Mouse (Mus musculus): ENCODE measurements around the gene 2010003K11Rik. TPM values are rescaled to one million over a fixed set of nuclear protein-coding genes. Genes with fewer than 3 reads are reported as not detected.

The 2010003K11Rik gene
- not detected for total RNA-seq (2021)

DNA sequence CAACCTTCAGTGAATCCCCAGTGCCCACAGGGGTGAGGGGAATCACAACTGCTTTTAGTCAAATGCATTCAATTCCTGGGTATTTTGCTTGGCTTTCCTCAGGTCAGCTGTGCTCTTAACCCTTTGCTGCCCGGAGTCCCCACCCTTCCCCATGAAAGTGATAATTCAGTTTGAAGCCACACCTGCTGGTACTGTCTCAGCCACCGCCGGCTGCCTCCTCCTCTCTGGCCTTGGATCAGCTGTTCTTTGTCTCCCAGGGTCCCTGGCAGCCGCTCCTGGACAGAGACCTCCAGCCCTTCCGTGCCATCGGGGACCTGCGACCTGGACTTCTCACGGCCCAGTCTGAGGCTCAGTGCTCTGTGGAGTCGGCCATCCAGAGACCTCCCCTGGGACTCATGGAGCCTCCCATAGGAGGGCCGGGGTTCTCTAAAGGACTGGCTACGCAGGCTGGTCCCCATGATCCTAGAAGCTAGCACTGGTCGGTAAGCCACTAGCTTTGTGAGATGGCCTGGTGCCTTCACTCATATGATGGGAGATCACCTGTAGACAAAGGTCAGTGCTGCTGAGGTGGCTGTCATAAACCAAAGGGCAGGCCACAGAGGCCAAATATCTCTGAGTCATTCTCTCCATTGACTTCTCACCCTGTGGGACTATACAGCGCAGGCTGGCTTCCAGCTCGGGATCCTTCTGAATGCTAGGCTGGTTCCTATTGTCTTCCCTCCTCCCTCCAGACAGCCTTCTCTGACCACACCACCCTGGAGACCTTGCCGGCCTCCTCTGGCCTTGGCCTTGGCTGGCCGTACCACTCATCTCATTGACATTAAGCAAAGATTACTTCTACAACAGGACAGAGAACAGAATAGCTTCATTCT, at the start of gene 2010003K11Rik:
Gene 2010003K11Rik, minus strand, starts transcription at position 522 of the 872 bp plus-strand sequence.
- intact Hi-C loops (cut with DNase I) = loop anchor here (5.0 kb wide), 2 partner anchors 129 to 244 kb away; partner anchors contain the start of gene Rce1
- DNase-seq (ENCODE audit: low spot score in 2 of 2) = no peak

DNA sequence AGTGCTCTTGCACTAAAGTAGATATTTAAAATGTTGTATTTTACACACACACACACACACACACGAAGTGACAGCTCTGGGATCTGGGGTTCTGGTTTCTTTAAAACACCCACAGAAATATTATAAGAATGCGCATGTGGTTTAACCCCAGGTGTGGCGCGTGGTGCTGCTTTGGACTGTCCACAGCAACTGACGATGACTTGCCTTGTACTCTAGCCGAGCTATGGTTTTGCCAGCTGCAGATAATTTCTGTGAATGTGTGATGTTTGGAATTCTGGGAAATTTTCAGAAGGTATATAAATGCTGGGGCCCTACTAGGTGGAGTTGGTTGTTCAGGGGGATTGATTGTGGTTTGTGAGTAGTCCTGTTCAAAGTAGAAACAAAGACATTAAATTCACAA, 49.4 kb upstream of the 2010003K11Rik start:
- intact Hi-C loops (cut with DNase I) = no loop called here
- DNase-seq (ENCODE audit: low spot score in 2 of 2) = no peak

DNA sequence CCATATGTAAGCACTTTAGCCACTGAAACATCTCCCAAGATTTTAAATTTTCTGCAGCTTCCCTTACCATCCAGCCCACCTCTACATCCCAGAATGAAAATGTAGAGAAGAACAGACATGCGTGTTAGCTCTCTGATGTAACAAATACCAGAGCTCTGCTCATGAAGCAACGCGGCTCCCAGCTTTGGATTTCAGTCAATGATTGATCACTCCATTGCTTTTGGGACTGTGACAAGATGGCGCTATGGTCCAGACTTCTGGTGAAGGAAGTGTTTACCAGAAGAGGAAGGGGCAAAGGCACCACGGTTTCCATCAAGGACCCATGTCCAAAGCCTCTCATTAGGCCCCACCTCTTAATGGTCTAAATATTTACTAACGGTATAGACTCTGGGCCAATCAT, 47.5 kb upstream of the 2010003K11Rik start:
- intact Hi-C loops (cut with DNase I) = no loop called here
- DNase-seq (ENCODE audit: low spot score in 2 of 2) = no peak

DNA sequence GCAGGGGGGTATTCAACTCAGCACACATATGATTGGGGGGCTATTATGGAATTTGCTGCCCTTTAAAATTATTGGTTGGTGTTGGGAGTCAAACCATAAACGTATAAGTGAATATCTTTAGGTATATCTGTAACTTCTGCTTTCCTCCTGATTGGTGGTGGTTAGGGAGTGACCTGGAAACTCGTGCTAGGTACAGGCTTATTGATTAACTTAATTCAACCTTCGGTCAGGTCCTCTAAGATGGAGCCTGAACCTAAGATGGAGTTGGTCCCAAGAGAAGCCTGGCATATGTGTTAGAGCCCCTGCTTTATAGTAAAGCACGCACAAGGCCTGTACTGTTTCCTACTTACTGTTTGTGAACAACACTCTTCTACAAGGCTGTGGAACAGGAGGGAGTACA, 46.7 kb upstream of the 2010003K11Rik start:
- no peak for DNase-seq (ENCODE audit: low spot score in 2 of 2)
- intact Hi-C loops (cut with DNase I) = no loop called here

DNA sequence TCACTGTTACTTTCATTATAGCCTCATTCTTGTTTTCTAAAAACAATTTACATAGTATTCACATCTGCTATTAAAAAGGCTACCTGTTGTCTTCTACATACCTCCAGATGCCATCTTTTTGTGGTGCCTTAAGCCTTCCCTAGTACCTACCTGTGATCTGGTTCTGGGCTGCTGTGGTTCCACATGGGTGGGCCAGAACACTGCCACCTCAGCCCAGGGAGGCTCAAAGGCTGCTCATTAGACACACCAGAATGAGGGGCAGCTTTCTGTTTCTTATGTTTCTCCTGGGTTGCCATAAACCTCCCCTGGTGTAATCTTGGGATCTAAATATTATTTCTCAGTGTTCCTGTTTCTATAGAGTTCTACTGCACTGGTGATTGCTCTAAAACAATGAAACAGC, 43.7 kb upstream of the 2010003K11Rik start:
- DNase-seq (ENCODE audit: low spot score in 2 of 2) = no peak
- intact Hi-C loops (cut with DNase I) = no loop called here

DNA sequence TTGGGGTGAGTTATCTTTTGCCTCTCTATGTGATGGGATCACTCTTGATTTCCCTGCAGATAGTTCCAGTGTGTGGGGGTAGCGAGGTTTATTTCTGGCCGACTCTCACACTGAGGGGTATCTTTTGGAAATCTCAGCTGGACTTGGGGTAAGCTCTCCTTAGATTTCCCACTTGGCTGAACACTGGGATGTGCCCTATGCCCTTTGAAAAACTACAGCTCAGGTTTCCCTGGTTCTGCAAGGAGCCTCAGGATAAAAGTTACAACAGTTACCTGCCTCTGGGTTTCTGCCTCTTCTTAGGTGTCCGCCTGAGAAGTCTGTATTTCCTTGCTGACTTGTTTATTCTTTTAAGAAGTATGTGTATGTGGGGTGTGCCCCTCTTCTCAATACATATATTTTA, 42.6 kb upstream of the 2010003K11Rik start:
- intact Hi-C loops (cut with DNase I) = no loop called here
- DNase-seq (ENCODE audit: low spot score in 2 of 2) = no peak

DNA sequence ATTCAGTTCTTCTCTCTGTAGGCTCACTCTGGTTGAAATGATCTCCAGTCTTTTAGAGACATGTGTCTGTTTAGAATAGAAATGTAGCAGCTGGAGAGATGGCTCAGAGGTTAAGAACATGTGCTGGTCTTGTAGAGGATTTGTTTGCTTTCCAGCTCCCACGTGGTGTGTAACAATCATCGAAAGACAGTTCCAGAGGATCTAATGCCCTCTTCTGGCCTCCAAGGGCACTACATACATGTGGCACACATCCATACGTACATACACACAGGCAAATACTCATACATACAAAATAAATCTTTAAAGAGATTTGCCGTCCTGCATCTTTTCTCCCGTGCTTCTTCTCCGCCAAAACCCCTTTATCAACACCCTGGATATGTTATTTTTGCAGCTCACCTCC, 41.9 kb upstream of the 2010003K11Rik start:
- intact Hi-C loops (cut with DNase I) = no loop called here
- DNase-seq (ENCODE audit: low spot score in 2 of 2) = no peak

DNA sequence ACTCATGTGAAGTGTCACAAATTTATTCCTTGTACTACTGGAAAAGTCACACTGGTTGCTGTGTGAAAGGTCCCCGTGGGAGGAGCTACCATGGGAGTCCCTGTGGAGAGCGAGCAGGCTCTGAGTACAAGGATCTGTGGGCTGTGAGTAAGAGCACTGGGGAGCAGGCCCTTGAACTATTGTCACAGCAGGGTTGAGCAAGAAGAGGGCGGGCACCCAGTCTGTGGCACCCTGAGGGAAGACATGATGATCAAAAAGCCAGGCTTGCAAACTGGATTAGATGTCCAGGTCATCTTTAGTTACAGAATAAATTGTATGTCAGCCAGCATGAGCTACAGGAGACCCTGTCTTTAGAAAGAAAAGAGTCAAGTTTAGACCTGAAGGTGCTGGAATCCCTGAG, 38.2 kb upstream of the 2010003K11Rik start:
- DNase-seq (ENCODE audit: low spot score in 2 of 2) = no peak
- intact Hi-C loops (cut with DNase I) = no loop called here

DNA sequence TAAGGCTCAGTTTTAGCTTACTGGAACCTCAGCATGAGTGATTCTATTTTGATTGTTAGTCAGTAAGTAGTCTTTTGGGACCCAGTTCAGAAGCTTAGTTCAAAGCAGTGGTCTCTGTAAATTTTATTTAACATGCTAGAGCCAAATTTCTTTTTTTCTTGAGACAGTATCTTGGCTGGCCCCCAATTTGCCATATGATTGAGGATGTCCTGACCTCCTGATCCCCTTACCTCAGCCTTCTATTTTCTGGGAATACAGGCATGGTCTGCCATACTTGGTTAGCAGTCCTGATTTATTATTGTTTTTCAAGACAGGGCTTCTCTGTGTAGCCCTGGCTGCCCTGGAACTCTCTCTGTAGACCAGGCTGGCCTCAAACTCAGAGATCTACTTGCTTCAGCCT, 37.5 kb upstream of the 2010003K11Rik start:
- intact Hi-C loops (cut with DNase I) = no loop called here
- DNase-seq (ENCODE audit: low spot score in 2 of 2) = no peak

DNA sequence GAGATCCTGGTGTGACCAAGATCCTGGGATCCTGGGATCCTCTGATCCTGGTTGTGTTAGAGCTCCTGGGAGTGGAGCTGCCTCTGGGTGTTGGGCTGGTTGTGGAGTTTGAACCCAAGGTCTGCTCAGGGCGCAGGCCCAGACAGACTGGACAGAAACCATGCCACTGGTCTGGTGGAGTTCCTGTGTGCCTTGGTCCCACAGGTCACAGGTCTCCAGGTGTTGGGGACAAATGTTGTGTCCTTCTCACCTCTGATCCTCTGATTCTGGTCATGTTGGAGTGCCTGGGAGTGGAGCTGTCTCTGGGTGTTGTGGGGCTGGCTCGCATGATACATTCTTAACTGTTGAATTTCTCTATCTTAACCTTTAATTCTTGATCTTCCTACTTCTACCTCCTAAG, 36.3 kb upstream of the 2010003K11Rik start:
- no peak for DNase-seq (ENCODE audit: low spot score in 2 of 2)
- intact Hi-C loops (cut with DNase I) = no loop called here

DNA sequence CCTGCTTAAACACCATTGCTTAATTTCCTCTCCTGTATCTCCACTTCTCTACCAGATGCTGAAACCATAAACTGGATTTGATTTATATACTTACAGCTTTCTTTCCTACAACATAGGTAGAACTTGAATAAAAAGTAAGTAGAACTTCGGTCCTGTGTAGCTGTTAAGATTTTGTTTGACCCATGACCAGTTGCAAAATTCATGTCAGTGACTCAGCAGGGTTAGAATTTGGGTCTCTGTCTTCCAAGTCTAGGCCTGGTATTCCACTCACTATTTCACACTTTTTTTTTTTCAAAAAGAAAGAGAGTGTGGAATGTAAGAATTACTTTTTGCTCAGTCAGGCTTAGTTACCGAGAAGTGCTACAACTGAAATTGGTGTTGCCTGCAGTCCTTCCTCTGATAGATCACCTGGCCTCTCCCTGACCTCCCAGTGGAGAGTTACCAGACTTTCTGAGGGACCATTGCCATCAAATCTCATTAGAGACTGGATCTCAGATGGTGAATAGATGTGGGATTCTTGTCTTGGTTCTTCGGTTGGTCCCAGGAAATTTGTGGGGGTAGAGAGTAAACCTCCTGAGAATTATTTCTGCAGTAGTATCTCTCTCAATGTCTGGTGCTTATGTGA, 23.2 kb upstream of the 2010003K11Rik start:
- intact Hi-C loops (cut with DNase I) = no loop called here
- no peak for DNase-seq (ENCODE audit: low spot score in 2 of 2)

DNA sequence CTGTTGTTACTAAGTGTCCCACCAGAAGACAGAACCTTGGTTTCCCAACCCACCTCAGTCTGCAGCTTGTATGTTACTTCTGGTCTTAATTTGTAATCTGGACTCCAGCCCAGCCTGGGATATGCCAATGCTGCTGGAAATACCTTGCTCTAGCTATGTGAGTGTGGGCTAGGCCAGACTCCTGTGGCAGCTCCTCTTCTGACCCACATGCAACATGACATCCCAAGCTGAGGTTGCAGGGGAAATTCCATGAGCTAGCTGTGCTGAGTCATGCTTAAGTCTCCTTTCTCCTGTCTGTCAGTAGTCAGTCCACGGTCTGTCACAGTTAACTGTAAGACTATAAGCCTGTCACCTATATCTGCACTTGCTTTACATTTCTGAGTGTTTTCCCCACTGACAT, 19.1 kb upstream of the 2010003K11Rik start:
- no peak for DNase-seq (ENCODE audit: low spot score in 2 of 2)
- intact Hi-C loops (cut with DNase I) = no loop called here

DNA sequence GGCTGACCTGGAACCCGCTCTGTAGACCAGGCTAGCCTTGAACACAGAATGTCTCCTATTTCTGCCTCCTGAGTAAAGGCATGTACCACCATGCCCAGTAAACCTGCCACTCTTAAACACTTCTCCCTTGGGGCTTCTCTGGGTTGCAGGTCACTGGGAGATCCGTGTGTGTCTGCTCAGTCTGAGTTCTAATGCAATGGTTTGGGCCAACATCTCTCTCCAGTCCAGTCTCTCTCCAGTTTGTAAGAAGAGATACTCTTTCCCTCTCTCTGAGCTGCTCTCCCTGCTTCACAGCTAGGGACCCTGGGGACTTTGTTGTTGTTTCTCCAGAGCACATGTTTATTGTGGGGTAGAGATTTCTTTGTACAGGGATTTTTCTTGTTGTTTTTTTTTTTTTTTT, 17.9 kb upstream of the 2010003K11Rik start:
- no peak for DNase-seq (ENCODE audit: low spot score in 2 of 2)
- intact Hi-C loops (cut with DNase I) = no loop called here

DNA sequence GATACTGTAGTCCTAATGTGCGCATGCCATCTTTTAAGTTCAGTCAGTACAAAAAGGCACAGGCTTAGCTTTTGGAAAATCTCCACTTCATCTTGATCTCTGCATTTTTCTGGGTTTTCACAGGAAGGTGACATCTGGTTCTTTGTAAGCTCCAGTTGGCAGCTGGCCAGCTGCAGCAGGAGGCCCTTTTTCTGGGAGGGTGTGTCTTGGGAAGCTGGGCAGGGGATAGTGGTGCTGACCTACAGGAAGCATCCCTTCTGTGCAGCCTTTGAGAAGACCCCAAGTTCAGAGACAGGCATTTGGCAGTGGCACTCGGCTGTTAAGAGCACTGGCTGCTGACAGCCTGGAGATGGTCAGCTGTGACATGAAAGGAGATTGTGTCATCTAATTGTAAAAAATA, 17.4 kb upstream of the 2010003K11Rik start:
- intact Hi-C loops (cut with DNase I) = no loop called here
- DNase-seq (ENCODE audit: low spot score in 2 of 2) = no peak

DNA sequence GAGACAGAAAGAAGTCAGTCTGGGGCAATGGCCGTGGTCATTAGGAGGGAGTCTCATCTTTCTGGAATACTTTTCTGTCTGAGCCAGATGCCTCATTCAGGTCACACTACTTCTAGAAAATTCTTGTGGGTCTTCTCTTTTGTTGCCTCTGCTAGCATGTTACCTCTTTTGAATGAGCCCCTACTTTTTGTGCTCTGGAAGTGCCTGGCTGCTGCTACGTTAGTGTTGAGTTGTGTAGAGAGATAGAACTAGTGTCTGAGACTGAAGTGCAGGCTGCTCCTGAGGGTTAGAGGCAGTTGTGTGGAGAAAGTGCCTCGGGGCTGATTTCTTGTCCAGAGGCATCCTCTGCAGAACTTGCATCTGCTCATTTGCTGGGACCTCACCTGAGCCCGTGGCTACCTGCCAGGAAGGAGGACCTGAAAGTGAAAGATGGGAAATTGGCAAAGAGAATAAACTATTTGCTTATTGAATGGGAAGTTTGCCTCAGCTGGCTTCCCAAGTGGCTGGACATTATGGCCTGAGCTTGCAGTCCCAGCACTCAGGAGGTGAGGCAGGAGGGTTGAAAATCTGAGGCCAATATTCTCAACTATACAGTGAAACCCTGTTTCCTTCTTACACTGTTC, 15.0 kb upstream of the 2010003K11Rik start:
- intact Hi-C loops (cut with DNase I) = no loop called here
- no peak for DNase-seq (ENCODE audit: low spot score in 2 of 2)

DNA sequence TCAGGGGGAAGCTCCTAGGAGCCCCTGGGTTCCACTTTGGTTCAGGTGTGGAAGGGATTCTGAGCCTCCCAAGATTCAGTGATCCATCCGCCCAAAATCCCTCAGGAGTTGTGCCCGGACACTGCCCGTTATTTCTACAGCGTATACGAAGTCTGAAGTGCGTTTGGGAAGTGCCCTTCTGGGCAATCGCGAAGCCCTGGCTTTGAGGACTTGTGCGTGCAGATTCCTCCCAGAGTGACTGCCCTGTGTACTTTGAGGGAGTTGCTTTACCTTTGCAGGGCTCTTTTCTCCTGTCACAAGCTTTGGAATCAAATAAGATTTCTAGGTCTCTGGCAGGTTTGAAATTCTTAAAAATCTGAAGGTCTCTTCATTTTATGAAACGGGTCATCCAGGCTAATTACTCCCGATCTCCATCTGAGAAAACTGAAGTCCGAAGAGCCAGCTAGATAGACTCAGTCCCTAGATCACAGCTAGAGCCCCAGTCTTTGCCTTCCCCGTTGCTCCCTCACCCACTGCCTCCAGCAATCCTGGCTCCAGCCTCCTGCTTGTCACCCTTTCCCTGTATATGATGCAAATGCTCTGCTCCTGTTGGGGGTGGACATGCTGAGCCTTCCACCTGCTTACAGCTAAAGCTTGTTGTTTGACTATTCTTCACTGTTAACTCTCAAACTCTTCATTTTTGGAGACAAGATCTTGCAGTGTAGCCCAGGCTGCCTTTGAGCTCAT, 12.9 kb upstream of the 2010003K11Rik start:
- intact Hi-C loops (cut with DNase I) = no loop called here
- DNase-seq (ENCODE audit: low spot score in 2 of 2) = no peak

DNA sequence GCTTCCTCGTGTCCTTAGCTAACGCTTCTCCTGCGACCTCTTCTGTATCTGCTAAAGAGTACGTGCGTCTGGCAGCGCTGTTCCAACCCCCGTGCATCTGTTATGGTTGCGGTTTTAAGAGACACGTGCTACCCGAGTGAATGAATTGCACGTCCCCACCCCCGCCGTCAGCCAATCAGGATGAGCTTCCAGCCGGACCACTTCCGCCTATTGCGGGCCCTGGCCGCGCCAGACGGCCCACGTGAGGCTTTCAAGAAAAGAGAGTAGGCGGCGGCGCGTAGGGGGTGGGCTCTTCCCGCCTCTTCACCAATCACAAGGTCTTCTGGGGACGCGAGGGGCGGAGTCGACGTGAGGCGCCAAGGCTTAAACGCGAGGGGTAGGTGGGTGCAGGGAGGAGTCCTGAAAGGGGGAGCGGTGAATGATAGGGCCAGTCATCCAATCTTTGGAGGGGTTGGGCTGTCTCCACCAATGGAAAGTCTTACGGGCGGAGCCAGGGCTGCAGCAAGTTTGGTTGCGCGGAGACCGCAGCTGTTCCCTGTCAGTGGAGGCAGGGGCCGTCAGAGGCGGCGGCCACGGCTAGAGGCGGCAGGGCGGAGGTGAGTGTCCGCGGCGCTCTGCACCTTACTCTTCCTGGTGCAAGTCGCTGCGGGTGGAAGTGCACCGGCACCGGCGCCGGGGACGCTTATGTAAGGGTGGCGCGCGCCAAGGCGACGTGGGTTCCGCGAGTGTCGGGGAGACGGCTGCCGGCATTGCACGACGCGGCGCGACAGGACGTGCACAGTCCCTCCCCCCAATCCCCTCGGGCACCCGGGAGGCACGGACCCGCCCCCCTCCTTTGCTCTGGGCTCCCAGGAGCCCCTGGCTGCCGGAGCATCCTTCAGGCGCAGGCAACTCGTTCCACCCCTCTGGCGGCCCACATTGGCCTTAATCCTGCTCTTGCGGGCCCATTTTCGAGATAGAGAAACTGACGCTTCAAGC, 11.9 kb upstream of the 2010003K11Rik start, which contains the start of gene Pcx:
Gene Pcx, plus strand, starts transcription at position 487 of the 978 bp plus-strand sequence.
- DNase-seq (ENCODE audit: low spot score in 2 of 2) = peak; percentile 99
- intact Hi-C loops (cut with DNase I) = loop anchor here (1.0 kb wide), 1 partner anchor 105 kb away; the partner anchor contains the start of gene Lrfn4

DNA sequence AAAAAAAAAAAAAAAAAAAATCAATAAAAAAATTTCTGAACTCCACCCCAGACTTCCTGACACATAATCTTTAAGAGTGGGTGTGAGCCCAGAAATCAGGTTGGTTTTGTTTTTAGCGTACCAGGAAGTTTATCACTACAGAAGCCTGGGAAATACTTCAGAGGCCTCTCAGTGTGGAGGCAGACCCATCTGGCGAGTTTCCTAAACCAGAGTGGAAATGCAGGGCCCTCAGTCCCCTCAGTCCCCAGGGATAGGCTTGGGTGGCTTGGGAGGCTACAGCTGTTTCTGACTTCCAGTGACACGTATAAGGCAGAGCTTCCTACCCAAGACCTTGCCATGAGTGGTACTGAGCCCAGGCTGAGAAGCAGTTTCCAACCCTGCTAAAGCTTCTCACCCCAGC, 9.4 kb upstream of the 2010003K11Rik start:
- intact Hi-C loops (cut with DNase I) = no loop called here
- no peak for DNase-seq (ENCODE audit: low spot score in 2 of 2)

DNA sequence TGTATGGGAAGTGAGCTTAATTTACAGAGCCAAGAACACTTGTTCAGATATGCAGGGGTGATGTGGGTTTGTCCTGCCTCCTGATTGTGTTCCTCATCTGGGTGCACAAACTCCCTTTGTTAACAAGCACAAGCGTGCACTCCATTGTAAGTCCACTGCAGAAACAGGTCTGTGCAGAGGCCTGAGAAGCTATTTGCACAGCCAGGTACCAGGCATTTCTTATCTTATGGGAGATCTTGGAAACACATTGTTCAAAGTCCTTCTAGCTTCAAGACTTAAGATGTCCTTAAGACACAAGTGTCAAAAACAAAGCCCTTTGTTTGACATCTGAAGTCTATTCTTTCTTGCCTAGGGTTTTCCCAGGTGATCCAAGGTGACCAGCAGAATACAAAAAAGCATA, 6.4 kb upstream of the 2010003K11Rik start:
- DNase-seq (ENCODE audit: low spot score in 2 of 2) = no peak
- intact Hi-C loops (cut with DNase I) = no loop called here
